Mouse (Mus musculus) kidney, postnatal 25 days (tissue): ENCODE measurements around the gene Foxo3.

Experiments
- DNase-seq, 2 experiments: peaks; one replicate each; pipeline ENCODE4 v3.0.0; 2021; ENCODE audit warnings: mixed read lengths in 2 of 2

The Foxo3 gene

GRCm38 (mm10) chr10:42221996-42222395 is 54.6 kb downstream of the Foxo3 start:
- DNase-seq = no peak

GRCm38 (mm10) chr10:42221136-42221891 is 55.2 kb downstream of the Foxo3 start:
- DNase-seq = no peak

- DNase-seq = no peak
Measured at GRCm38 (mm10) chr10:42220418-42220952, 56.1 kb downstream of the Foxo3 start.

- peak in 1 of 2 experiments; percentile 41 for DNase-seq
Measured at GRCm38 (mm10) chr10:42211407-42211806, 65.1 kb downstream of the Foxo3 start.

GRCm38 (mm10) chr10:42210641-42211040 is 65.9 kb downstream of the Foxo3 start:
- no peak for DNase-seq

- DNase-seq = no peak
Measured at GRCm38 (mm10) chr10:42209809-42210208, 66.7 kb downstream of the Foxo3 start.

GRCm38 (mm10) chr10:42207612-42208011 is 68.9 kb downstream of the Foxo3 start:
- no peak for DNase-seq

GRCm38 (mm10) chr10:42204768-42205412 is 71.7 kb downstream of the Foxo3 start:
- peak in 1 of 2 experiments; percentile 79 for DNase-seq

- DNase-seq = no peak
Measured at GRCm38 (mm10) chr10:42203321-42204155, 73.0 kb downstream of the Foxo3 start.

GRCm38 (mm10) chr10:42202561-42202960 is 74.0 kb downstream of the Foxo3 start:
- peak; percentile 61 to 90 for DNase-seq

GRCm38 (mm10) chr10:42199472-42199871 is 77.1 kb downstream of the Foxo3 start:
- DNase-seq = no peak

- DNase-seq = no peak
Measured at GRCm38 (mm10) chr10:42198682-42199081, 77.9 kb downstream of the Foxo3 start.

- no peak for DNase-seq
Measured at GRCm38 (mm10) chr10:42194784-42195183, 81.8 kb downstream of the Foxo3 start.

GRCm38 (mm10) chr10:42193981-42194380 is 82.6 kb downstream of the Foxo3 start:
- DNase-seq = peak in 1 of 2 experiments; percentile 38

- DNase-seq = no peak
Measured at GRCm38 (mm10) chr10:42192951-42193350, 83.6 kb downstream of the Foxo3 start.

GRCm38 (mm10) chr10:42189674-42190434 is 86.7 kb downstream of the Foxo3 start:
- DNase-seq = peak; percentile 63 to 75

- no peak for DNase-seq
Measured at GRCm38 (mm10) chr10:42189037-42189436, 87.5 kb downstream of the Foxo3 start.

GRCm38 (mm10) chr10:42188091-42188490 is 88.5 kb downstream of the Foxo3 start:
- no peak for DNase-seq

- no peak for DNase-seq
Measured at GRCm38 (mm10) chr10:42186941-42187401, 89.6 kb downstream of the Foxo3 start.

- no peak for DNase-seq
Measured at GRCm38 (mm10) chr10:42180333-42180732, 96.2 kb downstream of the Foxo3 start.

GRCm38 (mm10) chr10:42178751-42179150 is 97.8 kb downstream of the Foxo3 start:
- DNase-seq = no peak
